Mouse (Mus musculus): Measurements from ENCODE around the gene Vmn1r163. TPM values are rescaled to one million over a fixed set of nuclear protein-coding genes. Genes with fewer than 3 reads are reported as not detected.
"Not testable (repeated sequence)": the region's sequence is repeated elsewhere in the genome, so short reads cannot be mapped to it uniquely, and the experiment has no call there.

Vmn1r163 gene
- not detected in 2 replicates for polyA plus RNA-seq (2016; fragmentation: Nextera tagmentation; extraction: Ambion mirVana)

- DNase-seq (ENCODE audit: low spot score); H3K36me3 ChIP-seq (replicated peaks): not testable (repeated sequence)
- no CpG with 5 or more reads among the region's 1 CpGs for WGBS
Observed at GRCm38 (mm10) chr7:23055240-23055639, at the start of gene Vmn1r163. Gene Vmn1r163 (plus strand): TSS chr7:23055540.

DNA sequence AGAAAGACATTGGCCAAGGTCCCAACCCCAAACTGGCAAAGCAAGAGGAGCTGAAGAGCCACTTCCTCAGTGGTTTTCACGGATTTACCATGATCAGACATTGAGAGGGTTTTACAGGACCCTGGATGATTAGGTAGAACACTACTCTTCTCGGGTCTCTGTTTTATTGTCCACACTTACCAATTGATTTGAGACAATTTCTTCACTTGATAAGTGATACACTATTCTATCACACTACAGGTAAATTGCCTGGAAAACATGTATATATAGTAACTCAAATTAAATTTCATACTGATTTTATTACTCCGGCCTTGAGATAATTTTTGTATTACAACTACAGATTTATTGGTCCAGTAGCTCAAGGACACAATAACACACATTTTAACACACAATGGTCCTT, 35.5 kb upstream of the Vmn1r163 start, which contains the start of gene Gm4216:
Gene Gm4216, minus strand, starts transcription at position 101 of the 400 bp plus-strand sequence.
- no CpG with 5 or more reads among the region's 3 CpGs for WGBS

More at GRCm38 (mm10) chr7:23055240-23055639, at the start of gene Vmn1r163:
- not testable (repeated sequence) for H3K4me1 ChIP-seq; H3K4me3 ChIP-seq; H3K9me3 ChIP-seq; H3K27me3 ChIP-seq (replicated peaks; ENCODE audit: low read depth, poor library complexity, severe bottlenecking); H3K27ac ChIP-seq (replicated peaks)

GRCm38 (mm10) chr7:23067356-23067755, 12.0 kb downstream of the Vmn1r163 start, which contains the start of gene Gm8720:
Gene Gm8720 (minus strand): TSS chr7:23067456.
- not testable (repeated sequence) for H3K36me3 ChIP-seq (replicated peaks); H3K27me3 ChIP-seq (replicated peaks; ENCODE audit: low read depth, poor library complexity, severe bottlenecking); H3K9me3 ChIP-seq; DNase-seq (ENCODE audit: low spot score); H3K27ac ChIP-seq (replicated peaks); H3K4me1 ChIP-seq; H3K4me3 ChIP-seq
- WGBS: no CpG with 5 or more reads among the region's 1 CpGs

More for the DNA sequence above, 35.5 kb upstream of the Vmn1r163 start, which contains the start of gene Gm4216:
- not testable (repeated sequence) for H3K27ac ChIP-seq (replicated peaks); DNase-seq (ENCODE audit: low spot score); H3K9me3 ChIP-seq; H3K4me3 ChIP-seq; H3K36me3 ChIP-seq (replicated peaks); H3K27me3 ChIP-seq (replicated peaks; ENCODE audit: low read depth, poor library complexity, severe bottlenecking); H3K4me1 ChIP-seq

Other genes starting within 250 kb of the Vmn1r163 start
- not detected in 2 replicates for gene Vmn1r159, start 211.9 kb upstream of the Vmn1r163 start, polyA plus RNA-seq (2016; fragmentation: Nextera tagmentation; extraction: Ambion mirVana)
- gene Vmn1r160, start 184.3 kb upstream of the Vmn1r163 start, polyA plus RNA-seq (2016; fragmentation: Nextera tagmentation; extraction: Ambion mirVana): not detected in 2 replicates
- gene Gm4214, start 70.9 kb upstream of the Vmn1r163 start, polyA plus RNA-seq (2016; fragmentation: Nextera tagmentation; extraction: Ambion mirVana): not detected in 2 replicates
- gene Gm4216, start 35.6 kb upstream of the Vmn1r163 start, polyA plus RNA-seq (2016; fragmentation: Nextera tagmentation; extraction: Ambion mirVana): not detected in 2 replicates
- not detected in 2 replicates for gene Gm8720, start 11.9 kb downstream of the Vmn1r163 start, polyA plus RNA-seq (2016; fragmentation: Nextera tagmentation; extraction: Ambion mirVana)
- gene Gm10662, start 88.9 kb downstream of the Vmn1r163 start, polyA plus RNA-seq (2016; fragmentation: Nextera tagmentation; extraction: Ambion mirVana): not detected in 2 replicates
- gene Vmn1r165, start 161.8 kb downstream of the Vmn1r163 start, polyA plus RNA-seq (2016; fragmentation: Nextera tagmentation; extraction: Ambion mirVana): not detected in 2 replicates
- gene Vmn1r166, start 196.1 kb downstream of the Vmn1r163 start, polyA plus RNA-seq (2016; fragmentation: Nextera tagmentation; extraction: Ambion mirVana): not detected in 2 replicates
- gene Gm6902, start 223.4 kb downstream of the Vmn1r163 start, polyA plus RNA-seq (2016; fragmentation: Nextera tagmentation; extraction: Ambion mirVana): not detected in 2 replicates
- not detected in 2 replicates for gene Nlrp4e, start 245.7 kb downstream of the Vmn1r163 start, polyA plus RNA-seq (2016; fragmentation: Nextera tagmentation; extraction: Ambion mirVana)

Measured in embryonic facial prominence, embryonic 10.5 days (tissue).